Mouse (Mus musculus): ENCODE results near the gene Nfatc4.

- no peak for TF ChIP-seq CTCF (IDR thresholded peaks at IDR 0.05; ENCODE audit: control insufficient read depth, insufficient read depth, insufficient replicate concordance, low read depth, low read length)
- TF ChIP-seq POLR2A (IDR thresholded peaks at IDR 0.05; ENCODE audit: control insufficient read depth, low read depth, low read length) = no peak
Measured at GRCm38 (mm10) chr14:55883149-55883661, 60.3 kb downstream of the Nfatc4 start.
